Mouse (Mus musculus): ENCODE measurements around the gene Inpp4b. TPM values are rescaled to one million over a fixed set of nuclear protein-coding genes. Genes with fewer than 3 reads are reported as not detected.

The Inpp4b gene
- polyA plus RNA-seq (2012; rRNA removed) = 14.8 and 22.6 TPM in 2 replicates

DNA sequence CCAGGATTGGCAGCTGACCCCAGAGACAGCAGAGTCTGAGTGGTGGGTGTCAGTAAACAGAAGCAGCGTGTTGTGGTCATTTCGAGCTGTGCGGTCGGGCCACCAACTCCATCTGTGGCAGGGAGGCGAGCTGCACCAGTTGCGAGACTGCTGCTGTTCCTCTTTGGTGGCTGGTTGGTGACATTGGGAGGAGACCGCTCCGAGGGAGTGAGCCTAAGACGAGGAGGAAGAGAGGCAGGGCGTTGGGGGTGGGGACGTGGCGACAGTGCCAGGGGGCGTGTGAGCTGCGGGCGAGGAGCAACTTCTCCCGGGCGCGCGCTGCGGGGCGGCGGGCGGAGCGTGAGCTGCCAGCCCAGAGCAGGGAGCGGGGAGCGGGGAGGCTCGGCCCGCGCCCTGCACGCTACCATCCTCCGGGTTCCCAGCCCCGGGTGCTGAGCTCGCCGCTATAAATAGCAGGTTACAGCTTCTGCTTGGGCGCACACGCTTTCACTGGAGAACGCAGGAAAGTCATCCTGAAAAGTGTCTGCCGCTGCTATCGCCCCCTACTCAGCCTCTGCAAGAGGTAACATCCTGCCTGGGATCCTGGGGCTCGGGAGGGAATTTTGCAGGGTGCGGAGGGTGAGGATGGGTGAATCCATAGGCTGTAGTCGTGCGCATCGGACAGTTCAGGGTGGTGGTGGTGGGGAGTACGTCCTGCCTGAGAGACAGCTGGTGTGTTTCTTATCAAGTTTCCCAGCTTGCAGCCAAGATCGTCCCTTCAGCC is at the start of gene Inpp4b:
Gene Inpp4b, plus strand, starts transcription at position 321 of the 763 bp plus-strand sequence.
- peak; percentile 64 for DNase-seq
- peak within 1 kb of the TSS; percentile 61 for H3K4me3 ChIP-seq (ENCODE audit: control insufficient read depth, insufficient read depth, low read length)
- TF ChIP-seq CTCF (IDR thresholded peaks at IDR 0.05; ENCODE audit: borderline replicate concordance, control insufficient read depth, extremely low read depth, insufficient read depth, low read length, poor library complexity) = no peak
- TF ChIP-seq POLR2A (IDR thresholded peaks at IDR 0.05; ENCODE audit: control insufficient read depth, extremely low read depth, insufficient read depth, low read length, poor library complexity) = no peak
- H3K27me3 ChIP-seq (ENCODE audit: control insufficient read depth, insufficient read depth, low read length) = no peaks in the 10 kb centered on the region
- H3K36me3 ChIP-seq (ENCODE audit: control insufficient read depth, insufficient read depth, low read length) = no peaks in the 10 kb centered on the region
- H3K4me1 ChIP-seq (replicated peaks; ENCODE audit: control insufficient read depth, insufficient read depth, low read length) = peaks cover 10% of the 10 kb centered on the region
- H3K27ac ChIP-seq (ENCODE audit: control insufficient read depth, insufficient read depth, low read length) = no peak within 1 kb of the TSS
- 2% methylated on average over 46 of the region's 46 CpGs for WGBS

DNA sequence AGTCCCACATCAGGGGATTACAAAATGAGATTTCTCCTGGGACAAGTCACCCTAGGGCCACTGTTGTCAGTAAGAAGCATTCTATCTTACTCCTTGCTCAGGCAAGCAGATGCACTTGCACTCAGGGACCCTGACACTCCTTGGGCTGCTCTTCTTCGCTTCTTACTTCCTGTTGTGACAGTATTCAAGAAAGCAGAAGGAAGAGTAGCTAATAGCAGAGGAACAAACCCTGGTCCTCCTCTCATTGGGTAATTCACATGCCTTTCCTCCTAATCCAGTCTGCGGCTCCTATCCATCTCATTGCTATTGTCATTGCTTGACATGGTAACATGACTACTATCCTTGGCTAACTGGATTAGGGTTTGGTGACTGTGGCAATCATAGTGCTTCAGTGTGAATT is 7.1 kb upstream of the Inpp4b start:
- Histone ChIP-seq H3K27me3 (ENCODE audit: control insufficient read depth, insufficient read depth, low read length) (no peaks in the 10 kb centered on the region), H3K36me3 (ENCODE audit: control insufficient read depth, insufficient read depth, low read length) (no peaks in the 10 kb centered on the region), H3K27ac (ENCODE audit: control insufficient read depth, insufficient read depth, low read length) (no peak overlapping the region), H3K4me3 (ENCODE audit: control insufficient read depth, insufficient read depth, low read length) (no peak overlapping the region), H3K4me1 (replicated peaks; ENCODE audit: control insufficient read depth, insufficient read depth, low read length) (no peaks in the 10 kb centered on the region)
- 61% methylated on average over 2 of the region's 2 CpGs for WGBS
- no peak for DNase-seq
- TF ChIP-seq CTCF (IDR thresholded peaks at IDR 0.05; ENCODE audit: borderline replicate concordance, control insufficient read depth, extremely low read depth, insufficient read depth, low read length, poor library complexity) (no peak), POLR2A (IDR thresholded peaks at IDR 0.05; ENCODE audit: control insufficient read depth, extremely low read depth, insufficient read depth, low read length, poor library complexity) (no peak)

DNA sequence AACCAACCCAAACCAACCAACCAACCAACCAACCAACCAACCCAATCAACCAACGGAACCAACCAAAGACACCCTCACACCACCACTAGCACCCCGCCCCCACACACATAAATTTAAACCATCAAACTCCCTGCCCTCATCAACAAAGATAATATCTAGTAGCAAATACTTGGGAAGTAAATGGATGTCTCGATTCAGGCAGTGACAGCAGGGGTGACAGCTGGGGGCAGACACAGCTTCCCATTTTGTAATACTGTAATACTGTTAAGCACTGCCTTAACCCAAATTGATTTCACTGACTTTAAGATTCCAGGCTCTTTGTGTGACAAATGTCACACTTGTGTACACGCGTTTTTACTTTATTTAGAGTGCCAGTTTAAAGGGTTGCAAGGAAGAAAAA is 1.2 kb upstream of the Inpp4b start:
- no peak for DNase-seq
- Histone ChIP-seq H3K27ac (ENCODE audit: control insufficient read depth, insufficient read depth, low read length) (no peak overlapping the region), H3K36me3 (ENCODE audit: control insufficient read depth, insufficient read depth, low read length) (no peaks in the 10 kb centered on the region), H3K4me3 (ENCODE audit: control insufficient read depth, insufficient read depth, low read length) (no peak overlapping the region), H3K27me3 (ENCODE audit: control insufficient read depth, insufficient read depth, low read length) (no peaks in the 10 kb centered on the region), H3K4me1 (replicated peaks; ENCODE audit: control insufficient read depth, insufficient read depth, low read length) (peaks cover 10% of the 10 kb centered on the region)
- 42% methylated on average over 5 of the region's 5 CpGs for WGBS
- TF ChIP-seq POLR2A (IDR thresholded peaks at IDR 0.05; ENCODE audit: control insufficient read depth, extremely low read depth, insufficient read depth, low read length, poor library complexity) (no peak), CTCF (IDR thresholded peaks at IDR 0.05; ENCODE audit: borderline replicate concordance, control insufficient read depth, extremely low read depth, insufficient read depth, low read length, poor library complexity) (no peak)

DNA sequence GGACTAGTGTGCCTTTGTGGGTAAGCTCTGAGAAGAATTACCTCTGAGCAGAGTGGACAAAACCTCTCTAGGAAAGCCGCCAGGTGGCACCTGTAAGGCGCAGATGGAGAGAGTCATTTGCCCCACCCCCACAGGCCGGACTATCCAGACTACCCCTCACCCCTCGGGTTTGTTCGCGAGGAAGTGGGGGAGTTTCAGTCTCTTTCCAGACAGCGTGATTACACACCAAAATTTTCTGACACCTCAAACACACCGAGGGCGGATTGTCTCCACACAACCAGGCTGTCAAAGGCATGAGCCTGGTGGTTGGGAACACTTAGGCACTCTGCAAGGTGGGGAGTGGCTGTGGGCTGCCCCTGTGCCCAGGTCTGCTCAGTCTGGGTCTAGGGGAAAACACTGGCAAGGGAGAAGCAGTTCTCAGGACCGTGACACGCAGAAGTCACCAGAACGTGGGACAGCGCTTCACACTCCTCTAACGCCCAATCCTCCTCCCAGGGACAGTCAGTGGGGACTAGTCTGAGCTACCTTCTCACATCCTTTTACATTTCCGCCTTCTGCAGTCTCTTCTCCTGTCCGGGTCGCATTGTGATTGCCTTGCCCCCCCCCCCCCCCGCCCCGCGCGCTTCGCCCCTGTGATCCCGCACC is 643 bp upstream of the Inpp4b start:
- 1% methylated on average over 22 of the region's 23 CpGs for WGBS
- H3K27me3 ChIP-seq (ENCODE audit: control insufficient read depth, insufficient read depth, low read length) = no peaks in the 10 kb centered on the region
- TF ChIP-seq POLR2A (IDR thresholded peaks at IDR 0.05; ENCODE audit: control insufficient read depth, extremely low read depth, insufficient read depth, low read length, poor library complexity) (no peak), CTCF (IDR thresholded peaks at IDR 0.05; ENCODE audit: borderline replicate concordance, control insufficient read depth, extremely low read depth, insufficient read depth, low read length, poor library complexity) (peak; percentile 50; the same call in 1 of the 2 replicates)
- peak; percentile 72 for DNase-seq
- H3K4me3 ChIP-seq (ENCODE audit: control insufficient read depth, insufficient read depth, low read length) = peak overlapping the region; percentile 61
- no peak overlapping the region for H3K27ac ChIP-seq (ENCODE audit: control insufficient read depth, insufficient read depth, low read length)
- peaks cover 10% of the 10 kb centered on the region for H3K4me1 ChIP-seq (replicated peaks; ENCODE audit: control insufficient read depth, insufficient read depth, low read length)
- H3K36me3 ChIP-seq (ENCODE audit: control insufficient read depth, insufficient read depth, low read length) = no peaks in the 10 kb centered on the region

DNA sequence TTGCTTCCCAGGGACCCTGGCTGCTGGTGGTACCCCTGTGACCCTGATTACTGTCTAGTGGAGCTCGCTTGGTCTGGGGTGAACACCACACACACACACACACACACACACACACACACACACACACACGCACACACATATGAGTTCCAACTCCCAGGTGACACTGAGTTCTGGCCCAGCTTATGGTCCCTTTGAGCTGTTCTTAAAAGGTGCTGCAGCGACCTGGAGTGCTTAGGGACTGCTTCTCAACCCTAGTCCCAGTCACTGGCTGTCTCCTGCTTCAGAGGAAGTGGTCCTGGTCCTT is 595 bp downstream of the Inpp4b start:
- peak overlapping the region; percentile 61 for H3K4me3 ChIP-seq (ENCODE audit: control insufficient read depth, insufficient read depth, low read length)
- DNase-seq = no peak
- WGBS = 46% methylated on average over 3 of the region's 3 CpGs
- TF ChIP-seq POLR2A (IDR thresholded peaks at IDR 0.05; ENCODE audit: control insufficient read depth, extremely low read depth, insufficient read depth, low read length, poor library complexity) = no peak
- no peak for TF ChIP-seq CTCF (IDR thresholded peaks at IDR 0.05; ENCODE audit: borderline replicate concordance, control insufficient read depth, extremely low read depth, insufficient read depth, low read length, poor library complexity)
- peaks cover 10% of the 10 kb centered on the region for H3K4me1 ChIP-seq (replicated peaks; ENCODE audit: control insufficient read depth, insufficient read depth, low read length)
- H3K27me3 ChIP-seq (ENCODE audit: control insufficient read depth, insufficient read depth, low read length) = no peaks in the 10 kb centered on the region
- H3K27ac ChIP-seq (ENCODE audit: control insufficient read depth, insufficient read depth, low read length) = no peak overlapping the region
- H3K36me3 ChIP-seq (ENCODE audit: control insufficient read depth, insufficient read depth, low read length) = no peaks in the 10 kb centered on the region

DNA sequence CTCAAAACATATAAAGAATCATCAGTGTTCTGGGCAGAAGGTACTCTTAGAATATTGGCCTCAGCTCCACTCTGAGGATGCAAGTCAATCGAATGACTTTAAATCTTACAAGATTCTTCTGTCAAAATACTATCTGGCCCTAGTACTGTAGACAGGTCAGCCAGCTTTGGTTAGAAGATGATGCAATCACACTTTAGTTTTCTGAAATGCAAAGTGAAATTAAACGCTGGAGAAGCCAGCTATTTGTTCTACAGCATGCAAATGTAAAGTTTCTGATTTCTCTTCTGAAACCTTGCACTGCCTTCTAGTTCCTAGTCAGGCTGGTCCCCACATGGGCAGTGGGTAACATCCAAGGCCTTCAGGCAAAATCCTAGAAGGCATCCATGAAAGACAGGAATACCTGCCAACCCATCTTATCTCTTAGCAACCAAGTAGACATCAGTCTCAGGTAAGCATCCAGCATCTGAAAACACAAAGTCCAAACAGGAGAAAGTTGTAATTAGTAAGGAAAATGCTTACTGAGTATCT is 2.9 kb downstream of the Inpp4b start:
- 76% methylated on average over 2 of the region's 2 CpGs for WGBS
- no peaks in the 10 kb centered on the region for H3K27me3 ChIP-seq (ENCODE audit: control insufficient read depth, insufficient read depth, low read length)
- H3K36me3 ChIP-seq (ENCODE audit: control insufficient read depth, insufficient read depth, low read length) = no peaks in the 10 kb centered on the region
- no peak for DNase-seq
- TF ChIP-seq CTCF (IDR thresholded peaks at IDR 0.05; ENCODE audit: borderline replicate concordance, control insufficient read depth, extremely low read depth, insufficient read depth, low read length, poor library complexity) (no peak), POLR2A (IDR thresholded peaks at IDR 0.05; ENCODE audit: control insufficient read depth, extremely low read depth, insufficient read depth, low read length, poor library complexity) (no peak)
- H3K4me3 ChIP-seq (ENCODE audit: control insufficient read depth, insufficient read depth, low read length) = no peak overlapping the region
- H3K27ac ChIP-seq (ENCODE audit: control insufficient read depth, insufficient read depth, low read length) = no peak overlapping the region
- peaks cover 10% of the 10 kb centered on the region for H3K4me1 ChIP-seq (replicated peaks; ENCODE audit: control insufficient read depth, insufficient read depth, low read length)
